Mouse (Mus musculus) spleen, postnatal 4 days (tissue): ENCODE results near the gene Olfr819.
"Not testable (repeated sequence)": the region's sequence is repeated elsewhere in the genome, so short reads cannot be mapped to it uniquely, and the experiment has no call there.

ENCODE experiments used
- DNase-seq, 2 experiments: peaks; one replicate each; pipeline ENCODE4 v3.0.0; 2022; ENCODE audit warnings: low spot score in 2 of 2

Olfr819 gene

GRCm38 (mm10) chr10:129967166-129967565, at the start of gene Olfr819:
Olfr819 (minus strand) TSS chr10:129967266.
- DNase-seq, result not testable (repeated sequence)

- DNase-seq, result no peak
Measured at GRCm38 (mm10) chr10:130012321-130012720, 45.3 kb upstream of the Olfr819 start, which contains the start of gene Olfr820. Olfr820 (plus strand) TSS chr10:130012621.

- not testable (repeated sequence) for DNase-seq
Measured at GRCm38 (mm10) chr10:130005366-130005765, 38.3 kb upstream of the Olfr819 start.

GRCm38 (mm10) chr10:130004104-130004503, 37.0 kb upstream of the Olfr819 start:
- DNase-seq, result not testable (repeated sequence)

GRCm38 (mm10) chr10:129984962-129985361, 17.9 kb upstream of the Olfr819 start, which contains the start of gene Gm10310:
Gm10310 (minus strand) TSS chr10:129985062.
- DNase-seq, result not testable (repeated sequence)

- not testable (repeated sequence) for DNase-seq
Measured at GRCm38 (mm10) chr10:129981867-129982266, 14.8 kb upstream of the Olfr819 start.

GRCm38 (mm10) chr10:129976040-129976439, 9.0 kb upstream of the Olfr819 start, which contains the start of gene Olfr247:
Olfr247 (minus strand) TSS chr10:129976140.
- not testable (repeated sequence) for DNase-seq

- DNase-seq, result not testable (repeated sequence)
Measured at GRCm38 (mm10) chr10:129972994-129973393, 5.9 kb upstream of the Olfr819 start.

GRCm38 (mm10) chr10:129966232-129966631, 834 bp downstream of the Olfr819 start:
- not testable (repeated sequence) for DNase-seq

GRCm38 (mm10) chr10:129949000-129949399, 18.1 kb downstream of the Olfr819 start, which contains the start of gene Olfr818:
Olfr818 (minus strand) TSS chr10:129949100.
- no peak for DNase-seq

- DNase-seq, result no peak
Measured at GRCm38 (mm10) chr10:129915497-129915896, 51.6 kb downstream of the Olfr819 start, which contains the start of gene Olfr816. Olfr816 (minus strand) TSS chr10:129915597.
